Mouse (Mus musculus): Measurements from ENCODE around the gene Slc38a10. TPM values are rescaled to one million over a fixed set of nuclear protein-coding genes. Genes with fewer than 3 reads are reported as not detected.

The Slc38a10 gene
- polyA plus RNA-seq, 1 experiment: 90.4 TPM

- H3K4me3 ChIP-seq (ENCODE audit: control insufficient read depth, low read depth, low read length): no peak overlapping the region
- H3K27me3 ChIP-seq (ENCODE audit: control insufficient read depth, insufficient read depth, low read length): no peaks in the 10 kb centered on the region
- no peaks in the 10 kb centered on the region for H3K4me1 ChIP-seq (ENCODE audit: control insufficient read depth, insufficient read depth, low read length)
- TF ChIP-seq POLR2A (IDR thresholded peaks at IDR 0.05; ENCODE audit: control insufficient read depth, low read depth, low read length): no peak
- peak; percentile 43; the same call in 1 of the 2 replicates for TF ChIP-seq CTCF (IDR thresholded peaks at IDR 0.05; ENCODE audit: control insufficient read depth, insufficient read depth, insufficient replicate concordance, low read depth, low read length)
- no peak overlapping the region for H3K27ac ChIP-seq (ENCODE audit: control insufficient read depth, insufficient read depth, low read depth, low read length)
- peaks cover 2% of the 10 kb centered on the region; the same call in 1 of the 2 replicates for H3K36me3 ChIP-seq (ENCODE audit: control insufficient read depth, insufficient read depth, low read length)
Measured at GRCm38 (mm10) chr11:120120642-120121420, 30.3 kb downstream of the Slc38a10 start.

DNA sequence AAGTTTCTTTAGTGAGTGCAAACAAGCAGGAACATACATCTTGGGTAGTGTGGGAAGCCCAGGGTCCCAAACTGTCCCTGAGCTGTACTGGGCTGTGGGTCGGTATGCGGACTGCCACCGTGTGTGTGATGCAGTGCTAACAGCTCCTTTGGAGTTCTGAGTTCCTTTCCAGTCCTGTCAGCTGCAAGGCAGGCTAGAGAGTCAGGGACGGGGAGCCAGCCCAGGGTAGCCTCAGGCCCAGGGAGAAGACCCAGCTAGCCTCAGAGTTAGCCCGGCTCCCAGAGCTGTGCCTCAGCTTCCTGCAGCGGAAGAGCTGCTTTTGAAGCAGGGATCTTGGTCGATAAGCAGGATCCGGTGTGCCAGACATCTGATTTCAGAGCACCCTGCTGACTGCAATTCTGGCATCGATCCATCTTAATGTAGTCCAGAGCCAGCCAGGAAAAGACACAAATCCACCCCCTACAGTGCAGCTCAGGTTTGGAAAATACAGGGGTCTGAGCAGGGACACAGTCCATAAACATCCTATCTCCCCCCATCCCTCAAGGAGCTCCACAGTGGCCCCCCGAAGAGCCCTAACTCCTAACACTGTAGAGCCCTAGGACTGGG is 31.1 kb downstream of the Slc38a10 start:
- Histone ChIP-seq H3K36me3 (ENCODE audit: control insufficient read depth, insufficient read depth, low read length) (peaks cover 2% of the 10 kb centered on the region; the same call in 1 of the 2 replicates), H3K27me3 (ENCODE audit: control insufficient read depth, insufficient read depth, low read length) (no peaks in the 10 kb centered on the region), H3K4me1 (ENCODE audit: control insufficient read depth, insufficient read depth, low read length) (no peaks in the 10 kb centered on the region), H3K27ac (ENCODE audit: control insufficient read depth, insufficient read depth, low read depth, low read length) (no peak overlapping the region), H3K4me3 (ENCODE audit: control insufficient read depth, low read depth, low read length) (no peak overlapping the region)
- TF ChIP-seq POLR2A (IDR thresholded peaks at IDR 0.05; ENCODE audit: control insufficient read depth, low read depth, low read length): no peak
- TF ChIP-seq CTCF (IDR thresholded peaks at IDR 0.05; ENCODE audit: control insufficient read depth, insufficient read depth, insufficient replicate concordance, low read depth, low read length): no peak

GRCm38 (mm10) chr11:120119108-120119507 is 32.0 kb downstream of the Slc38a10 start:
- no peaks in the 10 kb centered on the region for H3K27me3 ChIP-seq (ENCODE audit: control insufficient read depth, insufficient read depth, low read length)
- H3K27ac ChIP-seq (ENCODE audit: control insufficient read depth, insufficient read depth, low read depth, low read length): no peak overlapping the region
- H3K4me3 ChIP-seq (ENCODE audit: control insufficient read depth, low read depth, low read length): no peak overlapping the region
- H3K4me1 ChIP-seq (ENCODE audit: control insufficient read depth, insufficient read depth, low read length): no peaks in the 10 kb centered on the region
- peaks cover under 1% of the 10 kb centered on the region; the same call in 1 of the 2 replicates for H3K36me3 ChIP-seq (ENCODE audit: control insufficient read depth, insufficient read depth, low read length)
- no peak for TF ChIP-seq POLR2A (IDR thresholded peaks at IDR 0.05; ENCODE audit: control insufficient read depth, low read depth, low read length)
- no peak for TF ChIP-seq CTCF (IDR thresholded peaks at IDR 0.05; ENCODE audit: control insufficient read depth, insufficient read depth, insufficient replicate concordance, low read depth, low read length)

- no peaks in the 10 kb centered on the region; the same call in 1 of the 2 replicates for H3K36me3 ChIP-seq (ENCODE audit: control insufficient read depth, insufficient read depth, low read length)
- H3K27ac ChIP-seq (ENCODE audit: control insufficient read depth, insufficient read depth, low read depth, low read length): no peak overlapping the region
- TF ChIP-seq POLR2A (IDR thresholded peaks at IDR 0.05; ENCODE audit: control insufficient read depth, low read depth, low read length): no peak
- no peak for TF ChIP-seq CTCF (IDR thresholded peaks at IDR 0.05; ENCODE audit: control insufficient read depth, insufficient read depth, insufficient replicate concordance, low read depth, low read length)
- H3K4me1 ChIP-seq (ENCODE audit: control insufficient read depth, insufficient read depth, low read length): no peaks in the 10 kb centered on the region
- H3K4me3 ChIP-seq (ENCODE audit: control insufficient read depth, low read depth, low read length): no peak overlapping the region
- no peaks in the 10 kb centered on the region for H3K27me3 ChIP-seq (ENCODE audit: control insufficient read depth, insufficient read depth, low read length)
Measured at GRCm38 (mm10) chr11:120117626-120118025, 33.5 kb downstream of the Slc38a10 start.

GRCm38 (mm10) chr11:120114488-120115215 is 36.5 kb downstream of the Slc38a10 start:
- Histone ChIP-seq H3K27me3 (ENCODE audit: control insufficient read depth, insufficient read depth, low read length) (no peaks in the 10 kb centered on the region), H3K4me3 (ENCODE audit: control insufficient read depth, low read depth, low read length) (no peak overlapping the region), H3K36me3 (ENCODE audit: control insufficient read depth, insufficient read depth, low read length) (0 out of 2 replicates have a peak, but pooled peaks cover 2% of the 10 kb centered on the region), H3K4me1 (ENCODE audit: control insufficient read depth, insufficient read depth, low read length) (no peaks in the 10 kb centered on the region), H3K27ac (ENCODE audit: control insufficient read depth, insufficient read depth, low read depth, low read length) (no peak overlapping the region)
- TF ChIP-seq CTCF (IDR thresholded peaks at IDR 0.05; ENCODE audit: control insufficient read depth, insufficient read depth, insufficient replicate concordance, low read depth, low read length): no peak
- peak; percentile 20; the same call in 1 of the 2 replicates for TF ChIP-seq POLR2A (IDR thresholded peaks at IDR 0.05; ENCODE audit: control insufficient read depth, low read depth, low read length)

GRCm38 (mm10) chr11:120112136-120112535 is 39.0 kb downstream of the Slc38a10 start:
- Histone ChIP-seq H3K27ac (ENCODE audit: control insufficient read depth, insufficient read depth, low read depth, low read length) (no peak overlapping the region), H3K4me1 (ENCODE audit: control insufficient read depth, insufficient read depth, low read length) (no peaks in the 10 kb centered on the region), H3K27me3 (ENCODE audit: control insufficient read depth, insufficient read depth, low read length) (no peaks in the 10 kb centered on the region), H3K36me3 (ENCODE audit: control insufficient read depth, insufficient read depth, low read length) (peaks cover 2% of the 10 kb centered on the region; the same call in 1 of the 2 replicates), H3K4me3 (ENCODE audit: control insufficient read depth, low read depth, low read length) (no peak overlapping the region)
- no peak for TF ChIP-seq POLR2A (IDR thresholded peaks at IDR 0.05; ENCODE audit: control insufficient read depth, low read depth, low read length)
- no peak for TF ChIP-seq CTCF (IDR thresholded peaks at IDR 0.05; ENCODE audit: control insufficient read depth, insufficient read depth, insufficient replicate concordance, low read depth, low read length)

GRCm38 (mm10) chr11:120111033-120111432 is 40.1 kb downstream of the Slc38a10 start:
- peaks cover 2% of the 10 kb centered on the region; the same call in 1 of the 2 replicates for H3K36me3 ChIP-seq (ENCODE audit: control insufficient read depth, insufficient read depth, low read length)

More at GRCm38 (mm10) chr11:120111033-120111432, 40.1 kb downstream of the Slc38a10 start:
- Histone ChIP-seq H3K27me3 (ENCODE audit: control insufficient read depth, insufficient read depth, low read length) (no peaks in the 10 kb centered on the region), H3K4me1 (ENCODE audit: control insufficient read depth, insufficient read depth, low read length) (no peaks in the 10 kb centered on the region), H3K27ac (ENCODE audit: control insufficient read depth, insufficient read depth, low read depth, low read length) (no peak overlapping the region), H3K4me3 (ENCODE audit: control insufficient read depth, low read depth, low read length) (no peak overlapping the region)
- TF ChIP-seq CTCF (IDR thresholded peaks at IDR 0.05; ENCODE audit: control insufficient read depth, insufficient read depth, insufficient replicate concordance, low read depth, low read length): peak; percentile 85; the same call in 1 of the 2 replicates
- no peak for TF ChIP-seq POLR2A (IDR thresholded peaks at IDR 0.05; ENCODE audit: control insufficient read depth, low read depth, low read length)
